Mouse (Mus musculus): ENCODE data around the gene Aqp2. TPM values are rescaled to one million over a fixed set of nuclear protein-coding genes. Genes with fewer than 3 reads are reported as not detected.

Aqp2 gene
- polyA plus RNA-seq, 1 experiment from 2014 or later, result not detected

DNA sequence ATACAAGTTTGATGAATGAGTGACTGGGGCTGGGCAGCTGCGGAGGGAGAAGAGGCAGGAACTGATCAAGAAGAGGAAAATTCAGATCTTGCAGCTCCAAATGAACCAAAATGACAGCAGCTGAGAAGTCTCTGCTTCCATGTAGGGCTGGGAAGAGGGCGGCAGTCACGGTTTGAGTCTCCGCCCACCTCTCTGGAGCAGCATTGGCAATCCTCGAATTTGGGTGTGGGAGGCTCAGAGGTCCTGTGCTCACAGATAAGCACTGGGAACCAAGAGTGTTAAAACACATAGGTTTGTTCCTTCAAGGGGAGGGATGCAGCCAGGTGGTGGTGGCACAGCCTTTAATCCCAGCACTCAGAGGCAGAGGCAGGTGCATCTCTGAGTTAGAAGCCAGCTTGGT lies 27.7 kb downstream of the Aqp2 start:
- no peak for DNase-seq (ENCODE audit: low spot score)
- Histone ChIP-seq H3K9me3 (replicated peaks; ENCODE audit: control insufficient read depth, low read length) (no peaks in the 10 kb centered on the region), H3K4me3 (ENCODE audit: low read depth, low read length) (no peak overlapping the region), H3K4me1 (ENCODE audit: control insufficient read depth, insufficient read depth, low read length) (peaks cover 19% of the 10 kb centered on the region), H3K4me2 (ENCODE audit: low read length) (no peak overlapping the region), H3K27ac (ENCODE audit: low read depth, low read length) (no peak overlapping the region), H3K9ac (ENCODE audit: low read length) (no peak overlapping the region), H3K27me3 (replicated peaks; ENCODE audit: control insufficient read depth, insufficient read depth, low read length) (no peaks in the 10 kb centered on the region), H3K36me3 (ENCODE audit: control insufficient read depth, insufficient read depth, low read length) (no peaks in the 10 kb centered on the region)
- ATAC-seq, result no peak
- WGBS, result 37% methylated on average over 5 of the region's 5 CpGs

DNA sequence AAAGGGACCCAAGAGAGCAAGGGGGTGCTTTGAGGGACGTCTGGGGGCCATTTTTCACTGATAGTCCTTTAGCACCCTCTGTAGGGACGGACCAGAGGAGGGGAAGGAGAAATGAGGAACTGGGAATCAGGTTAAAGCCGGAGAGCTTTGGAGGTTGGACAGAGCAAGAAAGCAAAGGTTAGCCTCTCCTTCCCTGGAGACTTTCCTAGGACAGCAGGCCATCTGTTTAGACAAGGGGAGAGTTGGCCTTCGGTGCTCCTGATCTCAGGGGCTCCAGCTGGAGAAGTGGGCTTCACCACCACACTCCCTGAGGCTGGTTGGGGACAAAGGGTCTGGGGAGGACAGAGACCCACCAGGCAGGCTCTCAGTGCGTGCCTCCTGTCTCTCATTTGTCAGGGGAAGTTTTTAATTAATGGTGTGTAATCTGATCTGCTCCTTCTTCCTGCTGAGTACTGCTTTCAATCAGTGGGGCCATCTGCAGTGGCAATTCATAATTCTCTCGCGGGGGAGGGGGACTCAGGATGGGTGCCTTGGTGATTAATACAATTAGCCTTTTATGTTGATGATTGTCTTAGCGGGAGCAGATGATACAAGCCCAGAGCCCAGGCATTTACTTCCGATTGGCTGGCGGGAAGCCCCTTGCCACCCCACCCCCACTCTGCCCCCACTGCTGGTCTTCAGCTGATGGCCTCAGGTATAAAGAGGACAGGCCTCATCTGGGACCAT lies 28.7 kb downstream of the Aqp2 start:
- Histone ChIP-seq H3K36me3 (ENCODE audit: control insufficient read depth, insufficient read depth, low read length) (no peaks in the 10 kb centered on the region), H3K27me3 (replicated peaks; ENCODE audit: control insufficient read depth, insufficient read depth, low read length) (no peaks in the 10 kb centered on the region), H3K4me3 (ENCODE audit: low read depth, low read length) (no peak overlapping the region), H3K9me3 (replicated peaks; ENCODE audit: control insufficient read depth, low read length) (no peaks in the 10 kb centered on the region; the same call in 1 of the 2 replicates), H3K4me1 (ENCODE audit: control insufficient read depth, insufficient read depth, low read length) (peaks cover 19% of the 10 kb centered on the region), H3K27ac (ENCODE audit: low read depth, low read length) (no peak overlapping the region; the same call in 1 of the 2 replicates), H3K4me2 (ENCODE audit: low read length) (no peak overlapping the region), H3K9ac (ENCODE audit: low read length) (no peak overlapping the region)
- DNase-seq (ENCODE audit: low spot score) (peak; percentile 74), ATAC-seq (peak; percentile 69)
- WGBS, result 11% methylated on average over 10 of the region's 10 CpGs

DNA sequence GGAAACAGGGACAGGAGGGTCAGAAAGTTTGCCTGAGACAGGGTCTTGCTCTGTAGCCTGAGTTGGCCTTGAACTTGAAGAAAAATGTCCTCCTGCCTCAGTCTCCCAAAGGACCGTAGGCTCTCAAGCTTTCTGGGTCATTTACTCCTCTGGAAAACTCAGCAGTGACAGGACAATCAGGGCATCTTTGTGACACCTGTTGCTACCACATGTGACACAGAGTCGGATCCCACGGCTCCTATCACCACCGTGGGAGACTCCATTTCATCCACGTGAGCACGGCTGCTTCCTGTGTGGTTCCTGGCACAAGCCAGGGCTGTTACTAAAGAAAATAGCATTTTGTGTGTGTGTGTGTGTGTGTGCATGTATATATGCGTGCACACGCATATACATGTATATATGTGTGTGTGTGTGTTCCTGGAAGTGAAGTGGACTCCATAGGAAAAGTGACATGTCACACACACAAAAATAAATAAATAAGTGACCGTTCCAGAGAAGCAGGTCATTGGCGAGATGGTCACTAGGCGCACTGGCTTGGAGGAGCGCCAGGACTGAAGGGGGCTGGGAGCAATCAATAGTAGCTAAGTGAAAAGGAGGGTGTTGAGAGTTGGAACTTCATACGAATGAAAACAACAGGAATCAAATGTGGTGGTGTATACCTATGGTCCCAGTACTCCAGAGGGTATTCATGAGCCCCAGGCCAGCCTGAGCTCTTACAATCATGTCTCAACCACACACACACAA lies 29.7 kb downstream of the Aqp2 start:
- no peaks in the 10 kb centered on the region for H3K36me3 ChIP-seq (ENCODE audit: control insufficient read depth, insufficient read depth, low read length)
- 0 out of 2 replicates have a peak, but pooled peaks cover under 1% of the 10 kb centered on the region for H3K27me3 ChIP-seq (replicated peaks; ENCODE audit: control insufficient read depth, insufficient read depth, low read length)
- no peaks in the 10 kb centered on the region; the same call in 1 of the 2 replicates for H3K9me3 ChIP-seq (replicated peaks; ENCODE audit: control insufficient read depth, low read length)
- ATAC-seq (no peak), DNase-seq (ENCODE audit: low spot score) (no peak)
- no peak overlapping the region for H3K27ac ChIP-seq (ENCODE audit: low read depth, low read length)
- no peak overlapping the region for H3K4me3 ChIP-seq (ENCODE audit: low read depth, low read length)
- H3K4me1 ChIP-seq (ENCODE audit: control insufficient read depth, insufficient read depth, low read length), result peaks cover 19% of the 10 kb centered on the region
- 81% methylated on average over 13 of the region's 13 CpGs for WGBS
- no peak overlapping the region for H3K9ac ChIP-seq (ENCODE audit: low read length)
- no peak overlapping the region for H3K4me2 ChIP-seq (ENCODE audit: low read length)

DNA sequence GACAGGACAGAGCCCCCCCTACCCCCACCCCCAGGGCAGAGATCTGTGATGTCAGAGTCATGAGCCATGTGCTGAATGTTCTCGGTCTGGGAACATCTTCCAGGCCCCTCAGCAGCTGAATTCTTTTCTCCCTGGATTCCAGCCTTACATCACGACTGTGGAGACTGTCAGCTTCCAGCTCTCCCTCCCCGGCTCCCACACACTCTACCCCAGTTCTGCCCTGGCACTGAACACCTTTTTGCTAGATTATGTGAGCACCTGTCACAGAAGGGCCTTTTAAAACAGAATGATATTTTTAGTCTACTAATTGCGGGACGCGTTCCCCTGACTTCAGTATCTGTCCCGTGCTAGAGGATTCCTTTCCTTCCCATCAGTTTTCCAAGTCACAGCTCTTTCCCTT lies 32.7 kb downstream of the Aqp2 start:
- Histone ChIP-seq H3K9ac (ENCODE audit: low read length) (no peak overlapping the region), H3K9me3 (replicated peaks; ENCODE audit: control insufficient read depth, low read length) (no peaks in the 10 kb centered on the region; the same call in 1 of the 2 replicates), H3K27me3 (replicated peaks; ENCODE audit: control insufficient read depth, insufficient read depth, low read length) (0 out of 2 replicates have a peak, but pooled peaks cover 6% of the 10 kb centered on the region), H3K4me2 (ENCODE audit: low read length) (no peak overlapping the region), H3K27ac (ENCODE audit: low read depth, low read length) (no peak overlapping the region; the same call in 1 of the 2 replicates), H3K4me1 (ENCODE audit: control insufficient read depth, insufficient read depth, low read length) (peaks cover 25% of the 10 kb centered on the region), H3K4me3 (ENCODE audit: low read depth, low read length) (no peak overlapping the region), H3K36me3 (ENCODE audit: control insufficient read depth, insufficient read depth, low read length) (no peaks in the 10 kb centered on the region)
- 71% methylated on average over 7 of the region's 7 CpGs for WGBS
- ATAC-seq (no peak), DNase-seq (ENCODE audit: low spot score) (no peak)

DNA sequence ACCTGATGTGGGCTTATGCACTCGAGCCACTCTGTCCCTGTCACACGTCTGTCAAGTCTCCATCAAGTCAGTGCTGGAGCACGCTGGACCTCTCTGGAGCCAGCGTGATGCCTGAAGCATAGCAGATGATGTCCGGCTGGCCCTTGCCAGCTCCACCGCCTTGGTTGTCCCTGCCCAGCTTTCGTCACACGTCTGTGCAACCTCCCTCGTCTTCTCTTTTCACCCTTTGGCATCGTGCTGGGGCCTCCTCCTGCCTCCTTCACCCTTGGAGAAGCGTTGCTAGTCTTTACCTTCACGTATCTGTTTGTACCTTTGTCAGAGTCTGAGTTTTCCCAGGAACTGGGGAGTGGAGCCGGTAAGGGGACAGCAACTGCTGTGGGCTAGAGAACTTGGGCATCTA lies 35.4 kb downstream of the Aqp2 start:
- ATAC-seq (no peak), DNase-seq (ENCODE audit: low spot score) (no peak)
- Histone ChIP-seq H3K9ac (ENCODE audit: low read length) (no peak overlapping the region), H3K4me3 (ENCODE audit: low read depth, low read length) (no peak overlapping the region), H3K27me3 (replicated peaks; ENCODE audit: control insufficient read depth, insufficient read depth, low read length) (0 out of 2 replicates have a peak, but pooled peaks cover 6% of the 10 kb centered on the region), H3K9me3 (replicated peaks; ENCODE audit: control insufficient read depth, low read length) (no peaks in the 10 kb centered on the region; the same call in 1 of the 2 replicates), H3K4me1 (ENCODE audit: control insufficient read depth, insufficient read depth, low read length) (peaks cover 13% of the 10 kb centered on the region), H3K4me2 (ENCODE audit: low read length) (no peak overlapping the region), H3K27ac (ENCODE audit: low read depth, low read length) (no peak overlapping the region), H3K36me3 (ENCODE audit: control insufficient read depth, insufficient read depth, low read length) (0 out of 2 replicates have a peak, but pooled peaks cover 3% of the 10 kb centered on the region)
- WGBS, result 69% methylated on average over 13 of the region's 13 CpGs

DNA sequence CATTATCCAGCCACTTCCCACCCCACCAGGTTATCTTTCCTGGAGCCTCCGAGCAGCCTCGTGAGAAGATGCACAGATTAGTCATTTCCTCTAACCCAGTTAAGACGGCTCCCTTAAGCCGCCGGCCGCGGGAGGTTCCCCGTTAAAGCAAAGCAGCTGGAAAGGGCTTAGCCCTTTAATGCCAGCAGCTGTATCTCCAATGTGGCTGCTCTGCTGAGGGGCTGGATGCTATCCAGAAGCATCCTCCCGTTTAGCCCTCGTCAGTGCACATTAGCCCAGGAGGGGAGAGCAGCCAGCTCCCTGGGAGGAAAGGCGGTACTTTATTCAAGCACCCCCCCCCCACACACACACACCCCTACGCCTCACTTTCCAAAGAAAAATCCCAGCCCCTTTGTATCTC lies 35.9 kb downstream of the Aqp2 start:
- Histone ChIP-seq H3K27me3 (replicated peaks; ENCODE audit: control insufficient read depth, insufficient read depth, low read length) (0 out of 2 replicates have a peak, but pooled peaks cover 6% of the 10 kb centered on the region), H3K36me3 (ENCODE audit: control insufficient read depth, insufficient read depth, low read length) (0 out of 2 replicates have a peak, but pooled peaks cover 3% of the 10 kb centered on the region), H3K4me1 (ENCODE audit: control insufficient read depth, insufficient read depth, low read length) (peaks cover 13% of the 10 kb centered on the region), H3K9ac (ENCODE audit: low read length) (no peak overlapping the region), H3K27ac (ENCODE audit: low read depth, low read length) (no peak overlapping the region), H3K9me3 (replicated peaks; ENCODE audit: control insufficient read depth, low read length) (no peaks in the 10 kb centered on the region; the same call in 1 of the 2 replicates), H3K4me3 (ENCODE audit: low read depth, low read length) (no peak overlapping the region), H3K4me2 (ENCODE audit: low read length) (no peak overlapping the region)
- ATAC-seq (no peak), DNase-seq (ENCODE audit: low spot score) (peak; percentile 54)
- WGBS, result 2% methylated on average over 12 of the region's 12 CpGs

DNA sequence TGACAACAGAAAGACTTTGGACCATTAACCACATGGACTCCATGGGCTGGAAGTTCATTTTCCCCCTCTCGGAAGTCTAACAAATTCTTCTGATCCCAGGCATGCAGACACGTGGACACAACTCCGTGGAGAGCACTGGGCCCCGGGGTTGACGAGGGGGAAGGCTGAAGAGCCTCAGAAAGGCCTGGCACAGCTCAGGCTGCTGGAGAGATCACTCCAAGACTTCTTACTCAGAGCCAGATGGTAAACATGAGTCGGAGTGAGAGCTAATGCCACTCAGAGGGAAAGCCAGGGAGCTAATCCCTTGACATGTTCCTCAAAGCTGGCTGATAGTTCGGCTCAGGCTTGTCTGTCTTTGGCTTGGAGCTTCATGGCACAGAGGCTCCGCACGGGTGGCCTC lies 36.4 kb downstream of the Aqp2 start:
- no peak for ATAC-seq
- WGBS, result 38% methylated on average over 9 of the region's 9 CpGs
- Histone ChIP-seq H3K4me2 (ENCODE audit: low read length) (no peak overlapping the region), H3K36me3 (ENCODE audit: control insufficient read depth, insufficient read depth, low read length) (peaks cover 4% of the 10 kb centered on the region; the same call in 1 of the 2 replicates), H3K27me3 (replicated peaks; ENCODE audit: control insufficient read depth, insufficient read depth, low read length) (0 out of 2 replicates have a peak, but pooled peaks cover 6% of the 10 kb centered on the region), H3K27ac (ENCODE audit: low read depth, low read length) (no peak overlapping the region), H3K9ac (ENCODE audit: low read length) (no peak overlapping the region), H3K4me1 (ENCODE audit: control insufficient read depth, insufficient read depth, low read length) (peaks cover 13% of the 10 kb centered on the region), H3K9me3 (replicated peaks; ENCODE audit: control insufficient read depth, low read length) (no peaks in the 10 kb centered on the region; the same call in 1 of the 2 replicates), H3K4me3 (ENCODE audit: low read depth, low read length) (no peak overlapping the region)
- peak; percentile 34 for DNase-seq (ENCODE audit: low spot score)

DNA sequence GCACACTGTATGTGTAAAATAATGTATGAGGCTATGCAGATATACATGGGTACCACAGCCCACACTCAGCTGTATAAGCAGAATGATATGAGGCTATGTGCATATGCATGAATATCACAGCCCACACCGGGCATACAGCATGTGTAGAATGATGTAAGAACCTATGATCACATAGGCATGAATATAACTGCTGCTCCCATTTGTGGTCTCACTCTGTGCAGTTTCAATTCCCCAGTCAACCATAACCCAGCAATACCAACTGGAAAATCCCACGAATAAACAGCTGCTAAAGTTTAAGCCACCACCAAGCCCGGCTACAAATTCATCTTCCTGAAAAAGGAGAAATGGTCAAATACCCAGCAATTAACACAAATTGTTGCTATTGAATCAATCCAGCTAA lies 39.7 kb downstream of the Aqp2 start:
- H3K36me3 ChIP-seq (ENCODE audit: control insufficient read depth, insufficient read depth, low read length), result peaks cover 36% of the 10 kb centered on the region
- no peak overlapping the region for H3K27ac ChIP-seq (ENCODE audit: low read depth, low read length)
- no peaks in the 10 kb centered on the region for H3K9me3 ChIP-seq (replicated peaks; ENCODE audit: control insufficient read depth, low read length)
- DNase-seq (ENCODE audit: low spot score), result no peak
- no peak for ATAC-seq
- H3K4me2 ChIP-seq (ENCODE audit: low read length), result no peak overlapping the region
- 91% methylated on average over 3 of the region's 3 CpGs for WGBS
- 0 out of 2 replicates have a peak, but pooled peaks cover 5% of the 10 kb centered on the region for H3K27me3 ChIP-seq (replicated peaks; ENCODE audit: control insufficient read depth, insufficient read depth, low read length)
- H3K4me3 ChIP-seq (ENCODE audit: low read depth, low read length), result no peak overlapping the region
- peaks cover 10% of the 10 kb centered on the region for H3K4me1 ChIP-seq (ENCODE audit: control insufficient read depth, insufficient read depth, low read length)
- no peak overlapping the region for H3K9ac ChIP-seq (ENCODE audit: low read length)

Measured in forebrain, embryonic 14.5 days (tissue).